ENCODE assay signal across 9 mouse cellular contexts in genomic region chr17:33783408-33783807, GRCm38 (mm10). TPM values are rescaled to one million over a fixed set of nuclear protein-coding genes. Genes with fewer than 3 reads are reported as not detected.
A peak's percentile ranks its signal among the peaks of the same experiment; 100 is the strongest.
DNase-seq lines count a peak whose midpoint lies in the region; ATAC-seq and TF ChIP-seq lines count a peak whose summit lies in the region.
"Had no signal": no experiment of that assay in that cellular context is flagged by ENCODE, and none has a peak within 500 bp of the region (broad histone marks: within the 10 kb centered on the region; RNA-seq: fewer than 3 reads in every experiment).

No protein-coding gene starts in this region.

- no peaks in the 10 kb centered on the region for H3K36me3 ChIP-seq in intestine, embryonic 14.5 days (ENCODE audit: control insufficient read depth, insufficient read depth, low read length)
- H3K36me3 ChIP-seq in intestine, postnatal 0 days (ENCODE audit: control insufficient read depth, insufficient read depth), result peaks cover 4% of the 10 kb centered on the region; the same call in 1 of the 2 replicates

- TF ChIP-seq CTCF in intestine, postnatal 0 days (IDR thresholded peaks at IDR 0.05; ENCODE audit: low read depth), result no peak

- no peak for ATAC-seq in intestine, embryonic 14.5 days (replicated peaks; ENCODE audit: low FRiP score, low TSS enrichment, low read depth)
- ATAC-seq in intestine, postnatal 0 days, result no peak

- H3K27ac ChIP-seq in intestine, embryonic 14.5 days (ENCODE audit: low read depth), result 0 out of 2 replicates have a peak overlapping the region, but pooled peaks have one; percentile 23
- no peak overlapping the region; the same call in 1 of the 2 replicates for H3K27ac ChIP-seq in intestine, postnatal 0 days (ENCODE audit: low read depth, low read length)

- no peak overlapping the region for H3K4me3 ChIP-seq in intestine, embryonic 14.5 days (ENCODE audit: low read depth, low read length)
- no peak overlapping the region for H3K4me3 ChIP-seq in intestine, postnatal 0 days (ENCODE audit: low read depth, low read length)
- H3K4me3 ChIP-seq: erythroblast, embryonic 14.5 days had no signal

- H3K9me3 ChIP-seq in intestine, embryonic 14.5 days (ENCODE audit: control insufficient read depth, low read length), result no peaks in the 10 kb centered on the region
- H3K9me3 ChIP-seq in intestine, postnatal 0 days (ENCODE audit: control insufficient read depth), result no peaks in the 10 kb centered on the region

- peaks cover 37% of the 10 kb centered on the region for H3K4me1 ChIP-seq in intestine, embryonic 14.5 days (replicated peaks; ENCODE audit: control insufficient read depth, insufficient read depth, low read length)
- peaks cover 18% of the 10 kb centered on the region for H3K4me1 ChIP-seq in intestine, postnatal 0 days (replicated peaks; ENCODE audit: control insufficient read depth, insufficient read depth, low read length)

- no peaks in the 10 kb centered on the region for H3K27me3 ChIP-seq in intestine, embryonic 14.5 days (replicated peaks; ENCODE audit: control insufficient read depth, insufficient read depth, low read length)
- H3K27me3 ChIP-seq in intestine, postnatal 0 days (replicated peaks; ENCODE audit: control insufficient read depth, insufficient read depth, low read length), result no peaks in the 10 kb centered on the region

- peak; percentile 53 for DNase-seq in intestine, embryonic 14.5 days (ENCODE audit: low spot score)
- peak; percentile 92 for DNase-seq in adrenal gland, adult 2 months
- peak; percentile 86 for DNase-seq in gastrocnemius, postnatal 14 days
- peak; percentile 94 for DNase-seq in kidney, postnatal 25 days
- peak; percentile 26 for DNase-seq in right cerebral cortex, postnatal 25 days
- no peak for DNase-seq in embryo, embryonic 9.5 days (ENCODE audit: extremely low spot score)
- DNase-seq in T-cell, adult 2 months (ENCODE audit: low spot score), result no peak

- intact Hi-C loops in gastrocnemius, postnatal 14 days (cut with DNase I; ENCODE audit: low total_unique reads), result no loop called here

- no peak overlapping the region for H3K9ac ChIP-seq in intestine, embryonic 14.5 days (ENCODE audit: low read length)
- no peak overlapping the region for H3K9ac ChIP-seq in intestine, postnatal 0 days (ENCODE audit: low read depth, low read length)

- no peak overlapping the region for H3K4me2 ChIP-seq in intestine, embryonic 14.5 days (ENCODE audit: low read length)
- H3K4me2 ChIP-seq in intestine, postnatal 0 days (replicated peaks; ENCODE audit: low read depth), result no peak overlapping the region

RNA-seq across cellular contexts. Expression of gene Angptl4, which starts 1.8 kb away (rescaled TPM):
- polyA plus RNA-seq in intestine, embryonic 14.5 days (2014; fragmentation: Nextera tagmentation; extraction: Ambion mirVana), result 18.0 and 22.0 TPM in 2 replicates
- 26.7 and 33.5 TPM in 2 replicates for polyA plus RNA-seq in intestine, postnatal 0 days (2015; fragmentation: Nextera tagmentation; extraction: Ambion mirVana)
- total RNA-seq in adrenal gland, adult 2 months (2021), result 100 to 1,000 TPM in 1 of 2 experiments, 10 to 100 TPM in 1; 44.5 to 100 TPM
- polyA plus RNA-seq in adrenal gland, adult 2 months (2012; rRNA removed), result 131 and 261 TPM in 2 replicates
- total RNA-seq in gastrocnemius, postnatal 14 days (2021), result 10 to 100 TPM in 1 of 2 experiments, 1 to 10 TPM in 1; 9.6 to 25.8 TPM
- polyA plus RNA-seq: erythroblast, embryonic 14.5 days had no signal

RNA-seq across cellular contexts. Expression of gene Rab11b, which starts 23.1 kb away (rescaled TPM):
- polyA plus RNA-seq in intestine, embryonic 14.5 days (2014; fragmentation: Nextera tagmentation; extraction: Ambion mirVana), result 209 and 261 TPM in 2 replicates
- 157 and 160 TPM in 2 replicates for polyA plus RNA-seq in intestine, postnatal 0 days (2015; fragmentation: Nextera tagmentation; extraction: Ambion mirVana)
- 100 to 1,000 TPM; 247 to 267 TPM for total RNA-seq in adrenal gland, adult 2 months (2021)
- polyA plus RNA-seq in adrenal gland, adult 2 months (2012; rRNA removed), result 522 and 543 TPM in 2 replicates
- total RNA-seq in gastrocnemius, postnatal 14 days (2021), result 100 to 1,000 TPM; 154 to 159 TPM

RNA-seq across cellular contexts. Expression of gene Kank3, which starts 26.9 kb away (rescaled TPM):
- 28.0 and 28.8 TPM in 2 replicates for polyA plus RNA-seq in intestine, embryonic 14.5 days (2014; fragmentation: Nextera tagmentation; extraction: Ambion mirVana)
- 14.8 and 14.9 TPM in 2 replicates for polyA plus RNA-seq in intestine, postnatal 0 days (2015; fragmentation: Nextera tagmentation; extraction: Ambion mirVana)
- 10 to 100 TPM; 55.9 to 66.2 TPM for total RNA-seq in adrenal gland, adult 2 months (2021)
- 164 and 195 TPM in 2 replicates for polyA plus RNA-seq in adrenal gland, adult 2 months (2012; rRNA removed)
- total RNA-seq in gastrocnemius, postnatal 14 days (2021), result 10 to 100 TPM; 20.8 to 35.1 TPM

RNA-seq across cellular contexts. Expression of gene Rps28, which starts 41.0 kb away (rescaled TPM):
- polyA plus RNA-seq in intestine, embryonic 14.5 days (2014; fragmentation: Nextera tagmentation; extraction: Ambion mirVana), result 1,343 and 1,538 TPM in 2 replicates
- 831 and 858 TPM in 2 replicates for polyA plus RNA-seq in intestine, postnatal 0 days (2015; fragmentation: Nextera tagmentation; extraction: Ambion mirVana)
- 1,000 to 10,000 TPM; 1,533 to 1,560 TPM for total RNA-seq in adrenal gland, adult 2 months (2021)
- 387 and 446 TPM in 2 replicates for polyA plus RNA-seq in adrenal gland, adult 2 months (2012; rRNA removed)
- 100 to 1,000 TPM; 867 to 957 TPM for total RNA-seq in gastrocnemius, postnatal 14 days (2021)

RNA-seq across cellular contexts. Expression of gene Ndufa7, which starts 41.0 kb away (rescaled TPM):
- polyA plus RNA-seq in intestine, embryonic 14.5 days (2014; fragmentation: Nextera tagmentation; extraction: Ambion mirVana), result 589 and 606 TPM in 2 replicates
- 503 and 513 TPM in 2 replicates for polyA plus RNA-seq in intestine, postnatal 0 days (2015; fragmentation: Nextera tagmentation; extraction: Ambion mirVana)
- 100 to 1,000 TPM; 507 to 539 TPM for total RNA-seq in adrenal gland, adult 2 months (2021)
- 556 and 578 TPM in 2 replicates for polyA plus RNA-seq in adrenal gland, adult 2 months (2012; rRNA removed)
- total RNA-seq in gastrocnemius, postnatal 14 days (2021), result 100 to 1,000 TPM; 327 to 338 TPM

Comparison
In these comparisons a context has a peak if more than half of its experiments do, and no peak if none do; other contexts are left out.
1. DNase-seq: peak in intestine, embryonic 14.5 days (single experiment), adrenal gland, adult 2 months (single experiment), gastrocnemius, postnatal 14 days (single experiment), kidney, postnatal 25 days (2 of 2) and right cerebral cortex, postnatal 25 days (single experiment); none in embryo, embryonic 9.5 days (single experiment) and T-cell, adult 2 months (single experiment).